Mouse (Mus musculus) ES-E14 (cell line): ENCODE measurements around the gene Tcte3. TPM values are rescaled to one million over a fixed set of nuclear protein-coding genes. Genes with fewer than 3 reads are reported as not detected.
A peak's percentile ranks its signal among the peaks of the same experiment; 100 is the strongest.

Source experiments
- DNase-seq: peaks from one replicate; pipeline ENCODE4 v3.0.0-alpha.2; 2013; ENCODE audit warnings: low read depth, low spot score
- H3K27ac ChIP-seq: 2 replicates; pipeline ENCODE4 v1.5.1; 2012; ENCODE audit warnings: low read depth, mild to moderate bottlenecking, low read length, moderate library complexity, mixed read lengths; ENCODE audit not compliant: poor library complexity, insufficient read depth, severe bottlenecking
- H3K36me3 ChIP-seq: 2 replicates; pipeline ENCODE4 v1.6.1; 2012; ENCODE audit warnings: mild to moderate bottlenecking, low read length, moderate library complexity, mixed read lengths; ENCODE audit not compliant: control insufficient read depth, poor library complexity, insufficient read depth, severe bottlenecking
- H3K4me1 ChIP-seq, 2 experiments: fragments of 150-350 bp in 1 of 2; sonication (generic) in 1 of 2; 2 replicates each; pipeline ENCODE4 v1.6.1; 2012; ENCODE audit warnings: low read length in 2 of 2, mild to moderate bottlenecking in 1 of 2, mixed read lengths in 1 of 2; ENCODE audit not compliant: control insufficient read depth in 2 of 2, insufficient read depth in 2 of 2, poor library complexity in 1 of 2
- H3K4me3 ChIP-seq, 2 experiments: fragments of 150-350 bp in 1 of 2; sonication (generic) in 1 of 2; 2 replicates each; pipeline ENCODE4 v1.5.1; 2012; ENCODE audit warnings: low read length in 2 of 2, low read depth in 1 of 2, mild to moderate bottlenecking in 1 of 2, mixed read lengths in 1 of 2; ENCODE audit not compliant: insufficient read depth in 1 of 2, poor library complexity in 1 of 2, severe bottlenecking in 1 of 2
- H3K9ac ChIP-seq: 2 replicates; pipeline ENCODE4 v1.6.1; 2012; ENCODE audit warnings: low read depth, mild to moderate bottlenecking, low read length, mixed read lengths; ENCODE audit not compliant: poor library complexity, insufficient read depth, severe bottlenecking
- H3K9me3 ChIP-seq: fragments of 150-350 bp; sonication (generic); 2 replicates; pipeline ENCODE4 v1.6.1; 2012; ENCODE audit warnings: low read depth, mild to moderate bottlenecking, low read length; ENCODE audit not compliant: control insufficient read depth, insufficient read depth
- CHD2 ChIP-seq: IDR thresholded peaks from 2 replicates; pipeline ENCODE4 v1.6.1; 2014; ENCODE audit warnings: mild to moderate bottlenecking, low read depth, low read length, inconsistent platforms
- HCFC1 ChIP-seq: IDR thresholded peaks from 2 replicates; pipeline ENCODE4 v1.6.1; 2012; ENCODE audit warnings: low read length, inconsistent platforms, borderline replicate concordance; ENCODE audit not compliant: insufficient read depth
- MAFK ChIP-seq: IDR thresholded peaks from 2 replicates; pipeline ENCODE4 v1.6.1; 2014; ENCODE audit warnings: mild to moderate bottlenecking, low read depth, low read length, inconsistent platforms; ENCODE audit not compliant: insufficient read depth
- ZC3H11A ChIP-seq: IDR thresholded peaks from 2 replicates; pipeline ENCODE4 v1.6.1; 2012; ENCODE audit warnings: low read depth, mild to moderate bottlenecking, inconsistent platforms, low read length, borderline replicate concordance
- ZNF384 ChIP-seq: IDR thresholded peaks from 2 replicates; pipeline ENCODE4 v1.6.1; 2012; ENCODE audit warnings: low read depth, low read length, inconsistent platforms
- in situ Hi-C, 2 experiments: fragments of 600-800 bp; cut with MboI; formaldehyde crosslinking; loops; one replicate each; pipeline ENCODE4 v1.15.1; 2025; ENCODE audit warnings: low sequenced_read_pairs in 2 of 2, inconsistent platforms in 1 of 2; ENCODE audit not compliant: unreplicated experiment in 2 of 2
- total RNA-seq: library from RNA; depleted of rRNA; stranded (reverse); fragments of 300-350 nt; gene quantifications from 2 replicates; pipeline ENCODE4 v1.2.3, GENCODE M21; 2012

The Tcte3 gene
- total RNA-seq, 1 experiment = 5.4 TPM

- no peak overlapping the region for H3K9ac ChIP-seq
- no peak for DNase-seq
- in situ Hi-C loops = loop anchor here in 1 of 2 experiments (25.0 kb wide), 1 partner anchor 393 kb away; no protein-coding TSS in a partner anchor
Measured at GRCm38 (mm10) chr17:15069124-15069523, 27.8 kb upstream of the Tcte3 start.

GRCm38 (mm10) chr17:15068040-15068792 is 26.9 kb upstream of the Tcte3 start:
- Histone ChIP-seq H3K9me3 (no peaks in the 10 kb centered on the region), H3K36me3 (no peaks in the 10 kb centered on the region), H3K27ac (no peak overlapping the region), H3K4me1 (peaks cover 0 to 5% of the 10 kb centered on the region in 2 experiments; a peak in 1 of 4 replicates), H3K9ac (no peak overlapping the region), H3K4me3 (no peak overlapping the region)
- in situ Hi-C loops = loop anchor here in 1 of 2 experiments (25.0 kb wide), 1 partner anchor 394 kb away; no protein-coding TSS in a partner anchor
- no peak for DNase-seq
- TF ChIP-seq HCFC1 (no peak), ZC3H11A (no peak), CHD2 (no peak), ZNF384 (no peak), MAFK (peak; percentile 73)

More at GRCm38 (mm10) chr17:15069124-15069523, 27.8 kb upstream of the Tcte3 start:
- Histone ChIP-seq H3K36me3 (no peaks in the 10 kb centered on the region), H3K27ac (no peak overlapping the region), H3K4me3 (no peak overlapping the region), H3K4me1 (peaks cover 0 to 5% of the 10 kb centered on the region in 2 experiments; a peak in 1 of 4 replicates), H3K9me3 (no peaks in the 10 kb centered on the region)
- no peak for TF ChIP-seq MAFK
- TF ChIP-seq ZNF384 = no peak
- TF ChIP-seq CHD2 = no peak
- TF ChIP-seq ZC3H11A = no peak
- no peak for TF ChIP-seq HCFC1

GRCm38 (mm10) chr17:15066911-15067310 is 25.6 kb upstream of the Tcte3 start:
- H3K9me3 ChIP-seq = no peaks in the 10 kb centered on the region
- H3K27ac ChIP-seq = no peak overlapping the region
- H3K36me3 ChIP-seq = 0 out of 2 replicates have a peak, but pooled peaks cover 2% of the 10 kb centered on the region
- in situ Hi-C loops = loop anchor here in 1 of 2 experiments (25.0 kb wide), 1 partner anchor 395 kb away; no protein-coding TSS in a partner anchor
- no peak overlapping the region for H3K4me3 ChIP-seq
- no peak for TF ChIP-seq ZNF384
- TF ChIP-seq ZC3H11A = no peak
- no peak for TF ChIP-seq HCFC1
- TF ChIP-seq MAFK = peak; percentile 43; the same call in 1 of the 2 replicates
- TF ChIP-seq CHD2 = no peak
- H3K4me1 ChIP-seq = peaks cover 0 to 5% of the 10 kb centered on the region in 2 experiments; a peak in 1 of 4 replicates
- DNase-seq = no peak
- H3K9ac ChIP-seq = no peak overlapping the region

- TF ChIP-seq CHD2 = no peak
- TF ChIP-seq HCFC1 = no peak
- TF ChIP-seq MAFK = no peak
- no peak for TF ChIP-seq ZNF384
- TF ChIP-seq ZC3H11A = no peak
- no peak overlapping the region for H3K4me3 ChIP-seq
- no peak overlapping the region for H3K9ac ChIP-seq
- H3K27ac ChIP-seq = no peak overlapping the region
- H3K9me3 ChIP-seq = no peaks in the 10 kb centered on the region
- H3K4me1 ChIP-seq = peaks cover 0 to 5% of the 10 kb centered on the region in 2 experiments; a peak in 1 of 4 replicates
- in situ Hi-C loops = loop anchor here in 1 of 2 experiments (25.0 kb wide), 1 partner anchor 396 kb away; no protein-coding TSS in a partner anchor
- 0 out of 2 replicates have a peak, but pooled peaks cover 2% of the 10 kb centered on the region for H3K36me3 ChIP-seq
- no peak for DNase-seq
Measured at GRCm38 (mm10) chr17:15066066-15066465, 24.8 kb upstream of the Tcte3 start.
